Mouse (Mus musculus): ENCODE results near the gene Ugt1a5.

Gene Ugt1a5

DNA sequence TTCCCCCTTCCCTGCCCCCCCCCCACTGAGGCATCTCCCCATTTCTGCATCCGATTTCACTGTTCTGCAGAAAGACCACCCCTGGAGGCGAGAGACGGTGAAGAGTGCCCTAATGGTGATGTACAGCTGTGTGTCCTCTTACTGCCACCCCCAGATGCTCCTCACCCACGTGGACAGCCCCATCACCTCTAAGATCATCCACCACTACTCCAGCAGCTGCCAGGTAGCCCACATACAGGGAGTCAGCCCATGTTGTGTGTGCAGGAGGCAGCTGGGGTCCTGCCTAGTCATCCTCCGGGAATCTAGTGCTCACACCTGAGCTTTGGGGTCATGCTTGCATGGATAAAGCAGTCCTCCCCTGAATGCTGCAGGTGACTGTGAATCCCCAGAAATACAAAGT lies 78.0 kb downstream of the Ugt1a5 start:
- no peak for DNase-seq

DNA sequence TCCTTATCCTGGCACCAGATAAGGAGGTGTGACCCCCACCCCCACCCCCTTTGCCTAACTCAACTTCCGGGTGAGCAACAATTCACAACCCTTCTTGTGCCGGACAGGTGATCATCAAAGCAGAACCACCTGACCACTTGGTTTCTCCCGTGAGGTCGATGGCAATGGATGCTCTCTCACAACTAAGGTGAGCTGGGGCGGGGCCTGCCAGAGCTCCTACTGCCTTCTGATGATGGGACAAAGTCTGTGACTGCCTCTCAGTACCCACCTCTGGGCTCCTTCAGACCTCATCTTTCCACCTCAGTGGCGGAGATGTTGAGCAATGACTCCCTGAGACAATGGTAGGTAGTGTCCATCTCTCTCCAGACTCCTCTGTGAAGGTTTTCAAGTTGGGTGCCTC lies 80.1 kb downstream of the Ugt1a5 start:
- no peak for DNase-seq

DNA sequence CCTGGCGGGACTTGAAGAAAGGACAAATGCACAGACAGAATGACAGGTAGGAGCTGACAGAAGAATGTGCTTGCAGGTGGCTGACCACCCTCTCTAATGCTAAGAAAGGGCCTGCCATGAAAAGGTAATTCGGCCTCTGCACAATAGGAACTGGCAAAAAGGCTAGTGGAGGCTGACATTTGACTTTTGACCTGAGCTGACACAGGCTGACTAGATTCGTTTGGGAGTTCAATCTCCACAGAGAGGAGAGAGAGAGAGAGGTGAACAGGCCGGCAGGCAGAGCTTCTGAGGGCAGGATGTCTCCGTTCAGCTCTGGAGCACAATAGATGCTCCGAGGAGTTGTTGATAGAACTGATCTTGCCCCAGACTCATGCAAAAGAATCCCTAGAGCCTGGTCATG lies 80.6 kb downstream of the Ugt1a5 start:
- DNase-seq = no peak

DNA sequence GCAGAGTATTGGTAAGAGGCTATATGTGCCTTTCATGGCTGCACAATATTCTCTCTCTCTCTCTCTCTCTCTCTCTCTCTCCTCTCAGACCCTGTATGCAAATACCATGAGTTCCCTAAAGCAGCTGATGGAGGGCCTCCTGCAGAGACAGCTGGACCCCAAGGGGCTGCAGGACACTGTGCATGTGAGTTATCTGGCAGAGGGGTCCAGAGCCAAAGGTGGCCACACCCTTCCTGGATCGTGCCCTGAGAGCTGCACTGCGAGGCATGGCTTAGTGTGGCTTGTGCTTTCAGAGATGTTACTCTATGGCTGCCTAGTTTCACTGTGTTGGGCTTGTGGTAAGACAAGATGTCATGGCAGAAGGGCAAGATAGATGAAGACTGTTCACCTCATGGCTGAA lies 81.8 kb downstream of the Ugt1a5 start:
- DNase-seq = no peak

DNA sequence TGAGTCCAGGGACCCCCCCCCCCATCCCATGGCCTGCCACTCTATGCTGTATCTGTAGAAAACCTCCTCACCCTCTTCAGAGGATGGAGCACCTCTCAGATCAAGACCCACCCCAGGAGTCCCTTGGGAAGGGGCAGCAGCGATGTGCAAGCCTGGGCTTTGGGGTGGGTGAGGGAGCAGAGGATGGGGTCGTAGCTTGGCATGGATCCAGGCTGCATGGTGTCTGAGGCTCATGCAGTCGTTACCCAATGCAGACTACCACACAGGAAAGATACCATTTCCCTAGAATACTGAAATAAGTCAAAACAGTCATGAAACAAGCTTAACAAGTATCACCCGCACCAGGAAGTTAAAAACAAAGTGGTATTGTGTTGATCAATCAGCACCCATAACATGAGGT lies 82.8 kb downstream of the Ugt1a5 start:
- DNase-seq = peak in 1 of 2 experiments; percentile 51

DNA sequence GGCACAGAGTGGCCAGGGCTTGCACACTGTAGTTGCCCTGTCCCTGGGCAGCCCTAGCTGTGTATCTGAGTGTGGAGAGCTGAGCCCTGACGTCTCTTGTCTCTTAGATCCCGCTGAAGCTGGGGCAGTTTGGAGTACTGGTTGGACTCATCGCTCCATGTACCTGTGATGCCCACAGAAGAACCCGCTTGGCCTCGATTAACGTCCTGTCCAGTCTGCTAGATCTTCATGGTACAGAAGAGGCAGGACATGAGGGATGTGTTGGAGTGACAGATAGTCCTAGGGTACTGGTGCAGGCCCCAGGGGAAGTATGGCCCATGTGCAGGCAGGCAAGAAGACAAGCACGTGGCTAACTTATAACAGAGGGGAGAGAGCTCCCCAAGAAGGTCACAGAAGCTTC lies 83.8 kb downstream of the Ugt1a5 start:
- DNase-seq = no peak

DNA sequence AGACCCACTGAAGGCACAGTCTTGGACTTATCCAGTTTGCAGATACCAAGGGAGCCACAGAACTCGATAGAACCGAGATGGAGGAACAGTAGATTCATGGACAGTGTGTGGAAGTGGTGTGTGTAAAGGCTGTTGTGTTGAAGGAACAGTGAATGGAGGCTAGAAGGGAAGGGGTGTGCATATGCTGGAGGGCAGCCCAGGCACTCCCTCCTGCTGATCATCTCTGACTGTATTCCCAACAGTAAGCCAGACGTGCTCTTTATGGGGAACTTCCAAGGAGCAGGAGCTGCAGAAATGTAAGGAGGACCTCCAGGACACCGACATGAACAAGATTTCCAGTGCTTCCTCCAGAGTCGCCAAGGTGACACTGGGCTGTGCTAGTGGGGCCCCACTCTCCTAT lies 84.2 kb downstream of the Ugt1a5 start:
- no peak for DNase-seq

DNA sequence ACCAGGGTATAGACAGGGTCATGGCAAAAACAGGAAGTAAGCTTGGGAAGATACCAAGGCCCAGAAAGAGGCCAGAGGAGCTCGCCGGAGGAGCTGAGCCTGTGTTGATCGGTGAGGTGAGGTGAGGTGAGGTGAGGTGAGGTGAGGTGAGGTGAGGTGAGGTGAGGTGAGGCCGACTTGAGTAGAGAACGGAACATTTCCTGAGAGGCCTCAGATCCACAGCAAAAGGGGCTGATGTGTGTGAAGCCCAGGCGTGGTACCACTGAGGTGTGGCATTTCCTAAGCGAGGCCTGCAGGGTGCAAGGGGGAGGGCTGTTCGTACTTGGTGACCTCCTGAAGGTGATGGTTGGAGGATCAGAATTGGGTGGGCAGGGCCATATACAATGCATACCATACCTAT lies 87.3 kb downstream of the Ugt1a5 start:
- no peak for DNase-seq

DNA sequence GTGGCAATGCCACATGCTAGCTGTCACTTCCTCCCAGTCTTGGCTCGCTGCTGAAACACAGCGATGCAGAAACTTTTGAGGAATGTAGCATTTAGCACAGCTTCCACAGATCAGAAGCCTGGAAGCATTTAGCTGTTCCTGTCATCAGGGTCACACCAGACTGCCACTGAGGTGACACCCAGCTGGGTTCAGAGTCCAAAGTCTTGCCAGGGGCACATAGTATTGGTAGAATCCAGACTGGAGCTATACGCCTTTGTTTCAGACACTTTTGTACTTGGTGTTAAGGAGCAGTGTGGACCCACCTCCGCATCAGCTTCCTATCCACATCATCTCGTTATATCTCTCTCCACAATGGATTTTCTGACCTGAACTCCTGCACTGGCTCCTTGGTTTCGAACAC lies 87.7 kb downstream of the Ugt1a5 start:
- no peak for DNase-seq

DNA sequence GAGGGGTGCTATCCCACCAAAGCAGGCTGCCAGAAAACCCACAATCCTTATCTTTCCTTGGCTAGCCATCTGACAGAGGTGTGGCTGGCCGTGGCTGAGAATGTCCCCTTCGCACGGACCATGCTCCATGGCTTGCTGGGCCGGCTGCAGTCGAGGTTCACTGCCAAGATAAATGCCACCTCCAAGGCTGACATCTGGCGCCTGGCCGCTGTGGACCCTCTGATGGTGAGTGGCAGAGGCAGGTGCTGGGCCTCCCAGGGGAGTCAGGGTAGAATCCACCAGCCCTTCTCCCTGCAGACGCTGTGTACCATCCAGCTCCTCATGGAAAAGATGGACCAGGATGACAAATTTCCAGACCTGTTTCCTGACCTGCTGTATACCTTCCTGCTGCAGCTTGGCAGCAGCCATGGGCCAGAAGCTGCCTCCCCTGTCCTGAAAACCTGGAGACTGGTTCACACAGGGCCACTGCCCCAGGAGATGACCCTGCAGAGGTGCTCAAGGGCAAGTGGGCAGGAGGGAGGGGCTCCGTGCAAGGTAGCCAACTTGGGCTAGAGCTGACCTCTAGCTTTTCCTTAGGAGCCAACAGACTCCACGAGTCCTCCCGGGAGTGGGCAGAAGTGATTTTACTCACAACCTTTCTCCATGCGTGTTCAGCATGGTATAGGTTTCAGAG lies 89.1 kb downstream of the Ugt1a5 start:
- peak; percentile 76 to 83 for DNase-seq

DNA sequence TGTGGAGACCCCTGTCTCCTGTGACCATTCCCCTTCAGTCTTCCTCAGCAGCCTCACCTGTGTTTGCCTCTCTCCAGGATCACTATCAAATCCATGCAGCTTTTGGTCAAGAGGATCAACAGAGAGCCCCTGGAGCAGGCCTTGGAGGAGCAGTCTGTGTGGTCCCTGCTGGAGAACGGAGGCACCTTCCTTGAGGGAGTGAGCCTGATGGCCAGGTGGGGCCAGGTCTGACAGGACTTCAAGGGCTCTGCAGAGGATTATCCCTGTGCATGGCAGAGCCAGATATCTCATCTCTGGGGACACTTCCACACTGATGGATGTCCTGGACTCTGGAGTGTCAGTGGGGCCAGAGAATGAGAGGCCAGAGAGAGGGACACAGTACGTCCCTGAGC lies 89.7 kb downstream of the Ugt1a5 start:
- peak; percentile 38 to 45 for DNase-seq

DNA sequence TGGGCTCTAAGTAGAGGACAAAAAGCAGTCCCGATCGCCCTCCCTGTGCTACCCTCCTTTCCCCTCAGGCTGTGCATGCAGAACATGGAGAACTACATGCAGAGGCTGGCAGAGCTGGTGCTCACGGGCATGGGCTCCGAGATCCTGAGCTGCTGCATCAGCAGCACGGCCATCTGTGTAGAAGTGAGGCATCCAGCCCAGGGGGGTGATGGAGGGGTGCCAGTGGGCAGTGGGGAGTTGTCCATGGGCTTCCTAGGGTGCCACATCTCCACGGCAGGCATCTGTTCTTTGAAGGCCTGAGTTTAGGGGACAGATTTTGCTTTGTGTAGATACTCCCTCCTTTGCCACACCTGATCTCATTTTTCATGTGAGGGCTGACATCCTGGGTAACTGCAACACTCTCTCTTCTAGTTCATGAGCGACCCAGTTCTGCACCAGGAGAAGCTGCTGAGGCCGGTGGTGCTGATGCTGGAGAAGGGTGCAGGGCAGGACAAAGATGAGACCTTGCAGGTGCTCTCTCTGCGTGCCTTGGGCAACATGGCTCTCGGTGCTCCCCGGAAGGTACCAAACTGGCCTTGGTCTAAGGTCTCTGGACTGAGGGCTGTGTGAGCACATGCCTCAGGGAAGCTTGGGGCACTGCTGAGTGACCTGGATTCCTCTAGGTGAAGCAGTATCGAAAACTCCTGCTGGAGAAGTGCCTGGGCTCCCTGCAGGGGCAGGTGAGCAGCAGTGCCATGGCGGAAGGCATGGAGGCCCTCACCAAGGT lies 90.4 kb downstream of the Ugt1a5 start:
- DNase-seq = peak; percentile 76 to 82

DNA sequence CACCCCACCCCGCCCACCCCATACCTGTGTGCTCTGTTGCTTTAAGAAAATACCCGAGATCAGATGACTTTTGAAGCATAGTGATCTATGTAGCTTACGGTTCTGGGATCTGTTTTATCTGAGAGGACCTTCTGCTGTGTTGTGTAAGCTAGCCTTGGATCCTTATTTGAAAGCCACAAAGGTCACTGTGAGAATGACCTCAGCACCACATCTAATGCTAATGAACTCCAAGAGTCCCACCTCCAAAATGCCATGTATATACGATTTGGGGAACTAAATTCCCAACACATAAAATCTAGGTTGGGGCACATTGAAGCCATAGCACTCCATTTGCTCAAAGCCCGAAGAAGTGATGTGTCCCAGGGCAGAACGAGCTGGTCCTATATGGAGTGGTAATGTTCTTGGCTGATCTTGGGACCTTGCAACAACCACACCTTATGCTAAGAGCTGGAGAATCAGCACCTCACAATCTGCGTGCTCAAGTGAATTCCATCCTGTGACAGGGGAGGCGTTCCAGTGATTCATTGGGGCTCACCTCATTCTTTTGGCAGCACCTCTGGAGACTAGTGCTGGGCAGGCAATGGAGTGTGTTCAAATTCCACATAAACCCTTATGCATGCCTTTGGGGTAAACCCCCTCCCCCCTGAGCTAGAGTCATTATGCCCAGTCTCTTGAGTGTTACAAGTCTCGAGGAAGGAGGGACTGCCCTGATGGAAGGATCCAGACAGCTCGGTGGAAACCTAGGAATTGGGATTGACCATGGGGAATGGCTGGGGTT lies 91.3 kb downstream of the Ugt1a5 start:
- DNase-seq = no peak

DNA sequence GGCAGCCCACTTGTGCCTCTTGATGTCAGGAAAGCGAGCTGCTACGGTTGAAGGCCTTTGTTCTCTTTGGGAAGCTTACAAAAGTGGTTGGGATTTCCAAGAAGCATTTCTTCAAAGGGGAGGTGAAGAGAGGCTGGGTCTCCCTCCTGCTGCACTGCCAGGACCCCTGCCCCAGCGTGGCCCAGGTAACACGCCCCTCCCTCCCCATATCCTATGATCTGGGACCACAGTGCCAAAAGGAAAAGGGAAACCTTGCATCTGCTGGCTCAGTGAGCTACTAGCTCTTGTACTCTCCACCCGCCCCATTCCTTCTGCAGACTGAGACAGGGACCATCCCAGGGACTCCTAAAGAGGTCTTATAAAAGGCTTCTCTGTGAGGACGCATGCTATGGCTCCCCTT lies 91.9 kb downstream of the Ugt1a5 start:
- no peak for DNase-seq

DNA sequence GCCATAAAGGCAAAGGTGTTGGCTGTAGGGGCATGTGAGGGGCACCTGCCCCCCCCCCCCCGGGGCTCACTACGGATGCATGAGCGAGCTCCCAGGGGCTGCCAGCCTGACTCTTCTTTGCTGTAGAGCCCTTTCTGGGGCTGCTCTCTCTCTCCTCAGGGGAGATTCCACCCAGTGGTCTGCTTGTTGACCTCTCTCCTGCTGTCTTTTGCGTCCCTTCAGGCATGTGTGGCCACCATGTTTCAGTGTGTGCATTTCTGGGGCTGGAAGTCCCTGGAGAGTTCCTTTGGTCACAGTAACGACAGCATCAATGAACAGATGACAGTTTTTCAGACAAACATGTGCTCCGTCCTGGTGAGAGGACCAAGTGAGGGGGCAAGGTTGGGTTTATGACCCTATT lies 92.5 kb downstream of the Ugt1a5 start:
- peak; percentile 37 to 46 for DNase-seq

DNA sequence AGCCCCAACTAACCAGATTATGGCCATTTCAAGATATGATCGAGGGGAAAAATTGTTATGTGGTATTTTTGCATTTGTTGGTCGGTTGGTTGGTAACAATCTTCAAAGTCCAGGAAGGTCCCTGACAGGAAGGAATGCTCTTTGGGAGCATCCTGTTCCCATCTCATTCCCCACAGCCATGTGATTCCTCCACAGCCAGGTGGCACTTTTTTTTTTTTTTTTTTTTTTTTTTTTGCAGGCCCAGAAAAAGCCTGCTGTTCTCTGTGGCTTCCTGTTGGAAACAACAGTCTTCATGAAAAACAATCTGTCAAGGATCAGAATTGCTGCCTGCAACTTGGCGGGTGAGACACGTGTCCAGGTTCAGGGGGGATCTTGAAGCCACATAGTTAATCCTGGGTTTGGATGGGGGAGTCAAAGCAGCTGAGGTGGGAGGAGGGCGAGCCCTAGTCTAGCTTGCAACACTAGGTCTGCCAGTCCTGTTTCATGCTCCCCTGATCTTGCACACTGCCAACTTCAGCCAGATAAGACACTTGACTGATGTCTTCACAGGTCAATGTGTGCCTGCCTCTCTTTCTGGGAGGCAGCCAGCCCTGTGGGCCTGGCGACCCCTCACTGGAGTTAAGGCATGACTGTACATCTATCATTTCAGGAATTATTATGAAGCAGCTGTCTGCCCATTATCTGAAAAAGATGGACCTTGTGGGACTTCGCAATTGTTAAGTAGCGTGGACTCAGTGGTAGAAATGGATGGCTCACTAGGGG lies 93.2 kb downstream of the Ugt1a5 start:
- DNase-seq = peak; percentile 83

DNA sequence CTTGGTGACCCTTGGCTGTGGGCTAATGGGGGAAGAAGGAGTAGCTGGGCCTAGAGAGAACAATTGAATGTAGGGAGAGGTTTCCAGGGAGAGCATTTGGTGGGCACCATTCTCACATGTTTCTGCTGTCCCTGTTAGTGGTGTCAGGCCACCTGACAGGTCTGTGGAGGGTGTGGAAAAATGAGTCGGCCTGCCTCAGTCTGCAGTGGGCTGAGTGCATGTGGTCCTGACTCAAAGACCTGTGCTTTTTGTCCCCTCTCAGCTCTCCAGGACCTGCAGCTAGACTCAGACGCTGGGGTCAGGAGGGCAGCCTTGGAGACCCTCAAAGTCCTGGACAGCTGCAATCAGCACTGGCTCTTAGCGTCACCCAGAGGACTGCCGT lies 93.8 kb downstream of the Ugt1a5 start:
- peak in 1 of 2 experiments; percentile 51 for DNase-seq

DNA sequence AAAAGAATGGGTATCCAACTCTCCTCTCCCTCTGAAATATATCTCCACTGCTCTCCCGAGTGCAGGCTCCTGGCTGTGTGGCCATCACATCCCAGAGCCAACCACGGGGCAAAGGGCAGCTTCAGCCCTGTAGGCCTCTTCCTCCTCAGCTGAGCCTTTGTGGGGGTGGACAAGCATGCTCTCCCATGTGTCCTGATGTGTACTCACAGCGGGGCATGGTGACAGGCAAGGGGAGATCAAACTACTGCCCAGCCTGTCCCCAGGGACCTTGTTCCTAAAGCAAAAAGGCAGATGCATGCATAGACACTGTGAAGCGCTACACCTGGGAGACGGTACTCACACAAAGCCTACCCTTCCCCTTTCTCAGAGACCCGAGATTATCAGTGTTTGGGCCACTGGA lies 94.3 kb downstream of the Ugt1a5 start:
- DNase-seq = peak; percentile 59 to 73

DNA sequence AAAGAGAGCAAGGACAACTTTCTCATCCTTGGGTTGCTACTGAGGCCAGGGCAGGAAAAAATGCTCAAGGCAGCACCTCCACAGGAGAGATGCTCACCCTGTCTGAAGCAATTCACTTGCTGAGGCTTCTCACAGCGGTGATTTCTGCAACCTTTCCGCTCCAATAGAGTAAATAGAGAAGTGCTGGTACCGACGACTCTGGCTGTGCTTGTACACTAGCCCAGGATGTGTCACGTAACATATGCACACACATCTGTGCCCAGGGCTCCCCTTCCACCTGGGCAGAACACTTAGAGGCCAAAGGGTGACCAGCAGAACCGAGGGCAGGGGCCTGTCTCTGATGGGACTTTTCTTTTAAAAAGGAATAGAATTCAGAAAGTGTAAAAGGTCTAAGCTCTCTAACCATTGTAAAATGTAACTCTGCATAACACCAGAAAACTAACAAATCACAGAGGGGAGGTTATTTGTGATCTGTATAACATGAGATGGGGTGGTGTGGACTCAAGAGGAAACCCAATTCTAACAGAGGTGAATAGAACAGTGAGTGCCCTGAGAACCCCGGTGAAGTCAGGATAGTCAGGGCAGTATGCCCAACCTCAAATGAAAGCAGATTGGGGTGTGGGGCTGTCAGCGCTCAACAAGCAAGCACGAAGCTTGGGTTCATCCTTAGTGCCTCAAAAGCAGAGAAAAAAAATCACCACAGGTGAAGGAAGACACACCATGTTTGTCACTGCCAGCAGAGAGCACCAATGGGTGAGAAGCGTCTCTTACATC lies 95.0 kb downstream of the Ugt1a5 start:
- no peak for DNase-seq

DNA sequence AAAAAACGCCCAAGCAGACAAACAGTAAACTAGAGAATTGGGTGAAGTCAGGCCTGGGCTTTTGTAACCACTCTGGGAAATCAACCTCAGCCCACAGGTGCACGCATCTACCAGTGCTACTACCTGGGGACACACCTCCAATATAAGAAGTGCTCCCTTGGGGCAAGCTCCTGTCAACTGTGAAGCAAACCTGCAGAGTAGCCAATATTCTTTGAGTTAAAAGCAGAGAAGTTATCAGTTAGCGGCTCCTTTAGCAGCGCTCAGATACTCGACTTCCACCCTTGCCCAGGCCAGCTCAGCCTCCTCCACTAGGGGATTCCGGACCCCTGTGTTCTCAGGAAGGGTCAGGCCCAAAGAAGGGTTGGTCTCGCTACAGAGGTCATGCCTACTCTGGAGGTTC lies 95.9 kb downstream of the Ugt1a5 start:
- DNase-seq = no peak

DNA sequence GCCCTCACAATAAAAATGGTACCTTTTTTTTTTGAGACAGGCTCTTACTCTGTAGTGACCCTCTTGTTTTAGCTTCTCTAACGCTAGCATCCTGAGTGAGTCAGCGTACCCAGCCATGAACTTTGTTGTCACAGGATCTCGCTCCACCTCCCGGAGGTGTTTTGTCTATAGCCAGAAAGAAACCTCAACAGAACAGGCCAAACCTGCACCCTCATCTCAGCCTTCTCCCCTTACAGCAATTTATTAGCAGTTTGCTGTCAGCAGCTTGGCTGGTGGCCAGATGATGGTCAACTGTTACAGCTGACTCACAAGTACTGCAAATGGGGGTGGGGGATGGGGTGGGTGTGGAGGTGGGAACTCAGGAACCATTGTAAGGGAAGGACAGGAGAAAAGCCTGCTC lies 96.4 kb downstream of the Ugt1a5 start:
- peak; percentile 52 to 72 for DNase-seq

DNA sequence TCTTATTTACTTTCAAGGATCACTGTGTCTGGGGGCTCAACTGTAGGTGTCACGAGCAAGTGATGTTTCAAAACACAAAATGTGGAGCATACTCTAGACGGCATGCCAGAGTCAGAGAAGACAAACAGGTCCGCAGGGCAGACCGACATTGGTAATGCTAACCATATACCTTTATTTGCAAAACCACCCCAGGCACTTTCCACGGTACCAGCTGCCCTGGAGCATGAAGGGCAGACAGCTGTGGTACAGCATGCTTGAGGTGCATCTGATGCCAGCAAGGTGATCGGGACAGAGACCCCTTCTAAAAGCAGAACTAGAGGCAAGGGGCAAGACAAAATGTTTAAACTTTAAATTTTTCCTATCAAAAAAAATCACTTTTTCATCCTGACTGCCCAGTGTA lies 97.1 kb downstream of the Ugt1a5 start:
- no peak for DNase-seq
